Mouse (Mus musculus): ENCODE results near the gene Exoc3l4. TPM values are rescaled to one million over a fixed set of nuclear protein-coding genes. Genes with fewer than 3 reads are reported as not detected.

Exoc3l4 gene
- total and polyA plus RNA-seq, 2 experiments from 2014 or later = 7.9 to 9.8 TPM

GRCm38 (mm10) chr12:111425789-111426460, 9.1 kb downstream of the Exoc3l4 start:
- Histone ChIP-seq H3K9ac (replicated peaks; ENCODE audit: low read depth, low read length) (no peak overlapping the region), H3K9me3 (replicated peaks; ENCODE audit: control insufficient read depth, low read length) (no peaks in the 10 kb centered on the region), H3K27me3 (ENCODE audit: control insufficient read depth, insufficient read depth, low read length) (peaks cover 62% of the 10 kb centered on the region), H3K36me3 (replicated peaks; ENCODE audit: control insufficient read depth, insufficient read depth, low read length) (no peaks in the 10 kb centered on the region), H3K27ac (ENCODE audit: low read depth) (no peak overlapping the region), H3K4me3 (ENCODE audit: low read depth, low read length) (no peak overlapping the region), H3K4me2 (ENCODE audit: low read depth, low read length) (no peak overlapping the region), H3K4me1 (ENCODE audit: control insufficient read depth, insufficient read depth) (peaks cover 35% of the 10 kb centered on the region)
- WGBS = 17% methylated on average over 29 of the region's 29 CpGs
- TF ChIP-seq EP300 (IDR thresholded peaks at IDR 0.05; ENCODE audit: low read depth) (no peak), CTCF (IDR thresholded peaks at IDR 0.05; ENCODE audit: low read depth) (peak; percentile 95)
- ATAC-seq (ENCODE audit: insufficient read depth, low read depth) (peak; percentile 68), DNase-seq (ENCODE audit: low spot score) (peak; percentile 86)

- H3K9ac ChIP-seq (replicated peaks; ENCODE audit: low read depth, low read length) = no peak overlapping the region
- H3K36me3 ChIP-seq (replicated peaks; ENCODE audit: control insufficient read depth, insufficient read depth, low read length) = no peaks in the 10 kb centered on the region
- no peak overlapping the region for H3K27ac ChIP-seq (ENCODE audit: low read depth)
- H3K4me3 ChIP-seq (ENCODE audit: low read depth, low read length) = no peak overlapping the region
- H3K27me3 ChIP-seq (ENCODE audit: control insufficient read depth, insufficient read depth, low read length) = peaks cover 56% of the 10 kb centered on the region
- 58% methylated on average over 12 of the region's 12 CpGs for whole genome bisulfite sequencing
- ATAC-seq (ENCODE audit: insufficient read depth, low read depth) (no peak), DNase-seq (ENCODE audit: low spot score) (no peak)
- H3K9me3 ChIP-seq (replicated peaks; ENCODE audit: control insufficient read depth, low read length) = no peaks in the 10 kb centered on the region
- no peak overlapping the region for H3K4me2 ChIP-seq (ENCODE audit: low read depth, low read length)
- TF ChIP-seq EP300 (IDR thresholded peaks at IDR 0.05; ENCODE audit: low read depth) (no peak), CTCF (IDR thresholded peaks at IDR 0.05; ENCODE audit: low read depth) (no peak)
- peaks cover 33% of the 10 kb centered on the region for H3K4me1 ChIP-seq (ENCODE audit: control insufficient read depth, insufficient read depth)
Observed at GRCm38 (mm10) chr12:111427438-111428113, 10.8 kb downstream of the Exoc3l4 start.

GRCm38 (mm10) chr12:111428364-111428763, 11.5 kb downstream of the Exoc3l4 start:
- TF ChIP-seq CTCF (IDR thresholded peaks at IDR 0.05; ENCODE audit: low read depth) (no peak), EP300 (IDR thresholded peaks at IDR 0.05; ENCODE audit: low read depth) (no peak)
- H3K4me2 ChIP-seq (ENCODE audit: low read depth, low read length) = no peak overlapping the region
- ATAC-seq (ENCODE audit: insufficient read depth, low read depth) (no peak), DNase-seq (ENCODE audit: low spot score) (no peak)
- H3K4me3 ChIP-seq (ENCODE audit: low read depth, low read length) = no peak overlapping the region
- no peak overlapping the region for H3K27ac ChIP-seq (ENCODE audit: low read depth)
- peaks cover 34% of the 10 kb centered on the region for H3K4me1 ChIP-seq (ENCODE audit: control insufficient read depth, insufficient read depth)
- peaks cover 48% of the 10 kb centered on the region for H3K27me3 ChIP-seq (ENCODE audit: control insufficient read depth, insufficient read depth, low read length)
- no peaks in the 10 kb centered on the region for H3K9me3 ChIP-seq (replicated peaks; ENCODE audit: control insufficient read depth, low read length)
- H3K36me3 ChIP-seq (replicated peaks; ENCODE audit: control insufficient read depth, insufficient read depth, low read length) = no peaks in the 10 kb centered on the region
- H3K9ac ChIP-seq (replicated peaks; ENCODE audit: low read depth, low read length) = no peak overlapping the region
- WGBS = 38% methylated on average over 8 of the region's 8 CpGs

DNA sequence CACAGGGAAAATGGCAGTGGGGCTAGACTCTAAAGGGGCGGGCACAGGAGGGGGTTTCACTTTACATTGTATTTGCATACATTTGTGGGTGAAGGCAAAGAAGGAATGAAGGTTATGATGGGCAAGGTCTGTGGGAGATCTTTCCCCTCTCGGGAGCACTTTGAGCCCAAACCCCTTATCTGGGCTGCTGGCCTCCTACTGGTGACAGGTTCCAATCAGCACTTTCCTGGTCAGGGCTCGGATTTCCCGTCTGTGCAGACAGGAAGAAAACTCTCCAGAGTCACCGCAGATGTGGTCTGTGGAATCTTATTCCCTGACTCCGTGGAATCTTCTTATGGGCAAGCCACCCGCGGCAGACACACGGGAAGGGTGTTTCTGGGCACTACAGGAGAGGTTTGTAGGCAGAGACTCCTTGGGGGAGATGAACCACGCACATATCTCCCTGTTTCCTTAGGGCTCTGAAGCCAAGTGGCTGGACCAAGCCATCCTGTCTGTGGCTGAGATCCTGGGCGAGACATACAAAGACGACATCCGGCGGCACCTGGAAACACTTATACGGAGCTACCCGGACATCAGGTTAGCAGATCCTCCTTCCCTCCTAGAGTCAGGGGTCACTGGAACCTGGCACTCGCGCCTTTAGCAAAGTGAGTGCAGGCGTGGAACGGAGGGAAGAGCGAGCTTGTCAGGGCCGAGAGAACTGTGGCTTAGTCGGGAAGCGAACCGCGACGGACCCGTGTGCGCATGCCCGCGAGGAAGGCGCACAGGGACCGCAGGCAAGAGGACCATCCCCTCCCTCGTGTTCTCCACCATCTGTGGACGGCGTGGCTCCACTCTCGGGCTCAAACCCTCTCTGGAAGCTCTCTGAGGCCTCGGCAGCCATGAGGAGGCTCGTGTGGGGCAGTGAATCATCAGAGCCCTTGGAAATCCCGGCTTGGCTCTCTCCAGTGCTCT, 12.4 kb downstream of the Exoc3l4 start:
- no peaks in the 10 kb centered on the region for H3K36me3 ChIP-seq (replicated peaks; ENCODE audit: control insufficient read depth, insufficient read depth, low read length)
- H3K4me1 ChIP-seq (ENCODE audit: control insufficient read depth, insufficient read depth) = peaks cover 36% of the 10 kb centered on the region
- no peak overlapping the region; the same call in 1 of the 2 replicates for H3K9ac ChIP-seq (replicated peaks; ENCODE audit: low read depth, low read length)
- no peak for ATAC-seq (ENCODE audit: insufficient read depth, low read depth)
- TF ChIP-seq CTCF (IDR thresholded peaks at IDR 0.05; ENCODE audit: low read depth) (0 out of 2 replicates have a peak, but pooled peaks have one; percentile 8), EP300 (IDR thresholded peaks at IDR 0.05; ENCODE audit: low read depth) (no peak)
- peaks cover 39% of the 10 kb centered on the region for H3K27me3 ChIP-seq (ENCODE audit: control insufficient read depth, insufficient read depth, low read length)
- H3K4me3 ChIP-seq (ENCODE audit: low read depth, low read length) = peak overlapping the region; percentile 30
- peak overlapping the region; percentile 14; the same call in 1 of the 2 replicates for H3K27ac ChIP-seq (ENCODE audit: low read depth)
- 1% methylated on average over 40 of the region's 40 CpGs for WGBS
- no peaks in the 10 kb centered on the region for H3K9me3 ChIP-seq (replicated peaks; ENCODE audit: control insufficient read depth, low read length)
- H3K4me2 ChIP-seq (ENCODE audit: low read depth, low read length) = peak overlapping the region; percentile 70
- no peak for DNase-seq (ENCODE audit: low spot score)

All from heart, postnatal 0 days (tissue).